Mouse (Mus musculus) frontal cortex, adult (tissue): ENCODE measurements around the gene Zdhhc12.
"Not testable (repeated sequence)": the region's sequence is repeated elsewhere in the genome, so short reads cannot be mapped to it uniquely, and the experiment has no call there.

Source experiments
- ATAC-seq: cut with Nextera tagmentation; 2 replicates; pipeline ENCODE4 v1.9.2; 2017; ENCODE audit warnings: mild to moderate bottlenecking, moderate library complexity, mixed read lengths; ENCODE audit not compliant: low TSS enrichment

Zdhhc12 gene

DNA sequence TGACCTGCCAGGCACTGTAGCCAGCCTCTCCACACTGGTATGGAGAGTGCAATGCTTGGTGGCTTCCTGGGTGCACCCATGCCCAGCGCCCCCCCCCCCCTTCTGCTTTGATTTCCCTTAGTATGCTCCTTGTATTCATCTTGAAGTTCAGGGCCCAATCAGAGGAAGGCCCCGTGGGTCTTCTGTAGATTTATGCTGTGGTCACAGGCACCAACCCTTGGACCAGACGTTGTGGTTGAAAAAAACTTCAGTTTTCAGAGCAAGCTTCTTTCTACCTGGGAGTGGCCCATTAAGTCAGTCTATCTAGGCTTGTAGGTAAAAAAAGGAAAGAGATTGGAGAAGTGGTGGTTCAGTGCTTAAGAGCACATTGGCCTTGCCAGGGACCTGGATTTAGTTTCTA is 29.7 kb downstream of the Zdhhc12 start:
- ATAC-seq = no peak

DNA sequence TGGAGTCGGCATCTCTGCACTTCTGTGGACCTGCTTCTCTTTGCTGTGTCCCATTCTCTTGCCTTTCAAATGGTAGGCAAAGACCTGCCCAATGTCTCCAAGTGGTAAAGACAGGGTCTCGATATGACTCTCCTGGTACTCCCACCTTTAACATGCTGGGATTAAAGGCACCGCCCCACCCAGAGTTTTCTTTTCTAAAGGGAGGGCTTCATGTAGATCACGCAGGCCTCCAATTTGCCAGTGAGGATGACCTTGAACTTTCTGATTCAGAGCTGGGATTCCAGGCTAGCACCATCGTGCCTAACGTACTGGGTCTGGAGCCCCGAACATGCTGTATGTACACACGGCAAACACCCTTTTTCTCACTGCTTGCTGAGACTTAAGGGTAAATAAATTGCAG is 30.2 kb downstream of the Zdhhc12 start:
- ATAC-seq = no peak

DNA sequence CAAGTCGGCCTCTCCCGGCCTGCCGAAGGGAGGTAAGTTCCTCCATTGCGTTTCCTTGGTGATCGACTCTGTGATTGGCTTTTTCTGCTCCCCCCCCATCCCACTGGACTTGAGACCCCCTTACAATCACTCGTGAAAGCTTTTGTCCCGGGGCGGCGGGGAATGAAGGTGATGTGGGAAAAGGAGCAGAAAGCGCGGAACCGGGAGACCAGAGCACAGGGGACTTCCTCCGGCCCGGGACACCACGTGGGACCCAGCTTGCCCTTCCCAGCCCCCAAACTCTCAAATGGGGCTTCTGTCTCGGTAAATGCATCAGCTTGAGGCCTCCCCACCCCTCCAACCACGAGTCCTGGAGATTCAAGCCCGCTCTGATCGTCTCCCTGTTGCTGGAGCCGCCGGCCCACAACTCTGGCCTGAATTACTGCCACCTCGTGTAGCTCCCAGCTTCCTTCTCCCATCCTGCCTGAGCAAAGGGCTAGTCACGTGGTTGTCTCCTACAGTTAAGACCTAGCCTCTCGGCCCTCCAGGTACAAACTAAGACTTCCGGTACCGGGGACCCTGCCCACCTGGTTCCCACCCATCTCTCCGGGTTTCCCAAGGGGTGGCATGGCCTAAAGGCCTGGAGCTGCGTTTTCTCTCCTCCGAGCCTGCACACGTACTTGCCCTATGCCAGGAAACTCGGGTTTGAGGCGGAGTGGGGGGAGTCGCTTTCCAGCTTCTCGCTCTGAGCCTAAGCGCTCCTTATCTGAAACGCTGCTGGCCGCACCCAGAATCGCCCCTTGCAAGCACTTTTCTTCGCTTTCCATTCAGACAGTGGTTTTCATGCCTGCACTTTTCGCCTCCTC is 31.0 kb downstream of the Zdhhc12 start:
- 0 out of 2 replicates have a peak, but pooled peaks have one; percentile 33 for ATAC-seq

DNA sequence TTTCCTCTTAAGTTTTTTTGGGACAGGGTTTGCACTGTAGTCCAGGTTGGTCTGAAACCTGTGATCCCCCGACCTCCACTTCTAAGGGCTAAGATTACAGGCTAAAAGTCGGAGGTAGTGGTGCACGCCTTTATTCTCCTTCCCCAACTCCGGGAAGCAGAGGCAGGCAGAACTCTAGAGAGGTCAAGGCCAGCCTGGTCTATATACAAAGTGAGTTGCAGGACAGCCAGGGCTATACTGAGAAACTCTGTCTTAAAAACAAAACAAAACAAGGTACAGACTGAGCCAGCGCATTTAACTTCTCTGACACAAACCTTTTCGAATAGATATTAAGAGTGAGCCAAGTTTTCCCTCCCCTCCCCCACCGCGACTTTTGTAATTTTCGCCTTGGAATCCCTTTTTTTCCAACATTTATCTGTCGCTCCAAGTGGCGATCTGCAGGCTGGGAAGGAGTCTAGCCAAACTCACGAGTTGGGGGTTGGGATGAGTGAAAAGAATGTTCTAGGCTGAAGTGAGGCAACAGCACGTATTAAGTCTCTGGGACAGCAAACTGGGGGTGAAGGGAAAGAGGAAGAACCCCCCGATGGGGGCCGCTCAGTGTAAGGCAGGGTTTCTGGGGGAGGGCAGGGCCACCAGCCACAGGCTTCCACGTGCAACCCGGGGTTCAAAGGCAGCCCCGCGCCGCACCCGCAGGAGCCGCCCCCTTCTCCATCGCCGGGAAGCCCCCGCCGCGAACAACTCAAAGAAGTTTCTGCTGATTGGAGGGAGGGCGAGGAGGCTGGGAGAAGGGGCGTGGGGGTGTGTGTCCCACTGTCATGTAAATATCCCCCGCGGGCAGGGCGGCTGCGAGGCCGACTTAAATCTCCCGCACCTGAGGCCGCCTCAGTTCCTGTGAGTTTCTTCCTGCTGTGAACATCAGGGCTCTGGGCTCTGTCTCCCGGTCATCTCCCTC is 32.0 kb downstream of the Zdhhc12 start:
- ATAC-seq = no peak

DNA sequence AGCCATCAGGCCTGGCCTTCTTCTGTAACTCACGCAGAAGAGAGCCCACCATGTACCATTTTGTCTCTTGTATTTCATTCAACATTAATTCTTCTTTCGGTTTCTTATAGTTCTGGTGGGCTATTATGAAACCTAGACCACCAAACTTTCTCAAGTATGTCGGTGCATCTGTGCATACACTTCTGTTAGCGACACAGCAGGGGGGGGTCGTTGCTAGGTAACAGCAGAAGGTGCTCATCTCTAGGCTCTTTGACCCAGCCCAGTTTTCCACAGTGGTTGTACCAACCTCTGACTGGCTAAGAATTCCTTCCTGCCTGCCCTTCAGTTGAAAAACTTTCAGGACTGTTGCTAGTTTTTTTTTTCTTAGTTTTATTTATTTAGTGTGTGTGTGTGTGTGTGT is 35.0 kb downstream of the Zdhhc12 start:
- ATAC-seq = no peak

DNA sequence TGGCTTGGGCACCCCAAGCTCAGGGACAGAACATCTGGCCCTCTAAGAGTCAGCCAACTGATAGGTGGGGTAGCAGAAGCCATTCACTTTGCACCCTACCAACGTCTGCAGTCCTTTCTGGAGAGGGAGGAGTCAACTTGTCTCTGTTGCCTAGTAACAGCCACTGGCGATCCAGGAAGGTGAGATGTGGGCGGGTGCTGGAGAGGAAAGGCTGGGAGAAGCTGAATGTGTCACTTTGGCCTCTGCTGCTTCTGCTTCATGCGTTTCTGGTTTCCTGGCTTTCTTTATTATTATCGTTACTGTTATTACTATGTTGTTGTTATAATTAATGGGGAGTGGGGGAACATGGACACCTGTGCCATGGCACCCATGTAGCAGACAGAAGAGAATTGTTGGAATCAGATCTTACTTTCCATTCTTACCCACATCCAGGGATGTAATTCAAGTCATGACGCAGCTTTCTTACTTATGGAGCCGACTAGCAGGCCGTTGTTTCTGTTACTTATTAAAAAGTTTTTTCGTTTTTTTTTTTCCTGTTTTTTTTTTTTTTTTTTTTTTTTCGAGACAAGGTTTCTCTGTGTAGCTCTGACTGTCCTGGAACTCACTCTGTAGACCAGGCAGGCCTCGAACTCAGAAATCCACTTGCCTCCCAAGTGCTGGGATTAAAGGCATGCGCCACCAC is 36.1 kb downstream of the Zdhhc12 start, which contains the start of gene Set:
Set (plus strand) TSS at position 156 of the 682 bp plus-strand sequence.
- ATAC-seq = no peak

DNA sequence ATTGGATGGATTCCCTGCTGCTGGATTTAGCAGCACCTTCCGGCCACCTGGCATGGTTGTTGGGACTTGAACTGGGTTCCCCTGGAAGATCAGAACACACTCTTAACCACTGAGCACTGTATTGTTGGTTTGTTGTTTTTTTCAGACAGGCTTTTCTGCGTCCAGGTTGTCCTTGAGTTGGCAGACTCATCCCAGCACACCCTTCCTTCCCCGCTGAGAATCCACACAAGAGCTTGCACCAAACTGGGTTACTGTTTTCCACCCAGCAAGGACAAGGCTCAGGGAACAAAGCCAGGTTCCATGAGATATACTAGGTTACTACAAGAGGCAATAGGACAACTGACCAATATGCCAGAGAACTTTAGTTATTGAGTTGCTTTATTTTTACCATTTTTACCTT is 36.7 kb downstream of the Zdhhc12 start:
- no peak for ATAC-seq

DNA sequence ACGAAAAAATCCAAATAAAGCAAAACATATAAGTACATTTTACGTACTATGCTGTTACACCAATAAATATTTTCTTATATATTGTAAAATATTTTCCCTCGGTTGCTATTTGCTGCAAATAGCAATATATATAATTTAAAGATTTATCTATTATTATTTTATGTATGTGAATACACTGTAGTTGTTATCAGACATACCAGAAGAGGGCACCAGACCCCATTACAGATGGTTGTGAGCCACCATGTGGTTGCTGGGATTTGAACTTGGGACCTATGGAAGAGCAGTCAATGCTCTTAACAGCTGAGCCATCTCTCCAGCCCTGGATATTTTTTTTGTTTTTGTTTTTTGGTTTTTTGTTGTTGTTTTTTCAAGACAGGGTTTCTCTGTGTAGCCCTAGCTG is 38.1 kb downstream of the Zdhhc12 start:
- not testable (repeated sequence) for ATAC-seq

DNA sequence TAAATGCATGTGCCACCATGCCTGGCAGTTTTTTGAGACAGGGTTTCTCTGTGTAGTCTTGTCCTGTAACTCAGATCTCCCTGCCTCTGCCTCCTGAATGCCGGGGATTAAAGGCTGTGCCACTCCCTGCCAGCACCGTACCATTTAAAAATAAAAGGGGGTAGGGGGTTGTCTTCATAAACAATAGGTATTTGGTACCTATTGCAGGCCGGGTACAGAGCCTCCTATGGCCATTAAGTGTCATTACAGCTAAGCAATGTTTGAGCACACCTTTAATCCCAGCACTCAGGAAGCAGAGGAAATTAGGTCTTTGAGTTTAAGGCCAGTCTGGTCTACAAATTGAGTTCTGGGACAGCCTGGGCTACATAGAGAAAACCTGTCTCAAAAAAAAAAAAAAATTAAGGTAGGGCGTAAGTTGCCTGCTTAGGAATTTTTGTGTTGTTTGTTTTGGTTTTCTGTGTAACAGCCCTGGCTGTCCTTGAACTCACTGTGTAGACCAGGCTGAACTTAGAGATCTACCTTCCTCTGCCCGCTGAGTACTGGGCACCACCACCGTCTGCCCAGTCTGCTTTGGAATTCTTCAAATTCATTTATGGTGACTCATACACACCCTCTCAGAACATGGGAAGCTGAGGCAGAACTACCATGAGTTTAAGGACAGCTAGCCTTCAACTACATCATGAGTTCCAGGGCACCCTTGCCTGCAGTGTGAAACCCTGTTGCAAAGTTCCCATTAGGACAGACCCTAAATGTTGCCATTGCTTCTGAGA is 41.3 kb downstream of the Zdhhc12 start:
- no peak for ATAC-seq

DNA sequence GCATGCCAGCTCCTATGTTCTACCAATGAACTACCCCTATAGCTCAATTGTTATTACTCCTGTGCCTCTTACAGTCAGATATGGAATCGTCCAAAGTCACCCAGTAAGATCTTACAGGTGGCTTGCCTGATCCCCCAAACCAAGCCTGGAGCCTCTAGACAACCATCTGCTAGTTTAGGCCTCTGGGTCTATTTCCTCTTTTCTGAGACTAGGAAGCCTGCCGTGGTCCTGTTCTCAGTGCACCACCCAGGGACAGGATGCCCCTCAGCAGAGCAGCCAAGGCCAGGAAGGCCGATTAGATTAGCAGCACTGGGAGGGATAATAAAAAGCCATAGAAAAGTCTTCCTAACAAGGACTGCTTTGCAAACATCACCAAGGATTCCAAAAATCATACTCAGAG is 43.6 kb downstream of the Zdhhc12 start:
- ATAC-seq = no peak

DNA sequence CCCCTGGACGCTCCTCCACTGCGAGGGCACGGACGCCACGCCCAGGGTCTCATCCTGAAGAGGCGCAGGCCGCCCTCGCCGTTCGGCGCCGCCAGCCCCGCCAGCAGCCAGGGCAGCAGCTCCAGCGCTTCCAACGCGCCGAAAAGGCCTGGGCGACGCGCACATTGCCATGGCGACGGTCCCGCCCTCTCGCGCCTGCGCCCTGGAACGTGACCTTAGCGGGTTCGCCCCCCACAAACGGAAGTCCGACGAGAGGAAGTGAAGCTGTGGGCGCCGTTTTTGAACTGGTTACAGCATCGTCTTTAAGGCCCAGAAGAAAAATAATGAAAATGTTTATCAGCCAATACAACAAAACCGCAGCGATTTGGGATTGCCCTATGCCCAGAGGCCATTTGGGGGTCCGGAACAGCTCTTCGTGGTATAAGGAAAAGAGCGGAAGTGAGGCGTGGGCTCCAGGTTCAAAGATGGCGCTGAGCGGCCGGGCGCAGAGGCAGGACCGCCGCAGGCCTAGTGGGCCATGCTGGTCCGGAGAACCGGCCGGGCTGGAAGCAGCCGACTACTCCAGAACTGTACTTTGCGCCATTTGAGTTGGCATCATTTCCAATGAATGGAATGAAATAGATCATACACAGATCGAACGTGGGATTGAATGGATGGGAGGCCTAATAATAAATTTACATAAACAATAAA is 44.6 kb downstream of the Zdhhc12 start, which contains the start of gene Wdr34:
Wdr34 (minus strand) TSS at position 183 of the 690 bp plus-strand sequence.
- peak; percentile 94 for ATAC-seq

DNA sequence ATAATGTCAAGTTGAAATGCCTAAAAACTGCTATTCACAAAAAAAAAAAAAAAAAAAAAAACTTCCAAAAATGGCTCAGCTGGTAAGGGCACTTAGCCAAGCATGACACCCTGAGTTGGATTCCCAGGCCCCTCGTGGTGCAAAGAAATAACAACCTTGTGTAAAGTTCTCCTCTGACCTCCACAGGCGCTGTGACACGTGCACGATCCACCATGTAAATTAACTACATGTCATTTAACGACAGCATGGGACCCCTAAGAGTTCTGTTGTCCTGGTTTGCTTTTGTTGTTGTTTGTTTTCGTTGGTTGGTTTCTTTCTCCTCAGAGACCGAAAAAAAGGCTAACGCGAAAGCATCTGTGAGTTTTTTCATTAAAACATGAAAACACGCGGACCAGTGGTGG is 45.3 kb downstream of the Zdhhc12 start:
- no peak for ATAC-seq

DNA sequence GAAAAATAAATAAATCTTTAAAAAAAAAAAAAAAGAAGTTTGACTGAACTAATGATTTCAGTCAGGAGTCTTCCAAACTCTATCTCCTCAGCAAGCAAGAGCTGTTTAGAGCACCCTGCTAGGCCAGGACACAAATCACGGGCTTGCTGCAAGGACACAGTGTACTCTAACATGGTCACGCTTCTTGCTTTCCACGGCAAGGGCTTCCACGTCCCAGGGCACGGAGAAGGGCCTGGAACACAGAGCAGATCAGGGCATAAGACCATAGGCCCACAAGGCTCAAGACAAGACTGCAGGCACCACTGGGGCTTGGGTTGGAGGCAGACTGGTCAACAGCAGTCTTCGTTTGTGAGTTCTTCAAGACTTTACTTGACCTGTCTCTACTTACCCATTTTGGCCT is 46.3 kb downstream of the Zdhhc12 start:
- ATAC-seq = no peak

DNA sequence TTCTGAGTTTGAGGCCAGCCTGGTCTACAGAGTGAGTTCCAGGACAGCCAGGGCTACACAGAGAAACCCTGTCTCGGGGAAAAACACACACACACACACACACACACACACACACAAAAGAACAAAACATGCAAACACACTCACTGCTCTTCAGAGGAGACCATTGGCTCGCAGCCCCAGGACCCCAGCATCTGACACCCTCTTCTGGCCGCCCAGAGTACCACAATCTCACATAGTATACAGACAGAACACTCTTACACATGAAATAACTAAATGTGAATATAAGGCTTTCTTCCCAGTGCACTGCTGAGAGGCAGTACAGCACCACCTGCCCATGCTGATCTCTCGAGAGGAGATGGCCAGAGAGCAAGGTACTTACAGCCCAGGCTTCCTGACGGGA is 48.9 kb downstream of the Zdhhc12 start:
- no peak for ATAC-seq

DNA sequence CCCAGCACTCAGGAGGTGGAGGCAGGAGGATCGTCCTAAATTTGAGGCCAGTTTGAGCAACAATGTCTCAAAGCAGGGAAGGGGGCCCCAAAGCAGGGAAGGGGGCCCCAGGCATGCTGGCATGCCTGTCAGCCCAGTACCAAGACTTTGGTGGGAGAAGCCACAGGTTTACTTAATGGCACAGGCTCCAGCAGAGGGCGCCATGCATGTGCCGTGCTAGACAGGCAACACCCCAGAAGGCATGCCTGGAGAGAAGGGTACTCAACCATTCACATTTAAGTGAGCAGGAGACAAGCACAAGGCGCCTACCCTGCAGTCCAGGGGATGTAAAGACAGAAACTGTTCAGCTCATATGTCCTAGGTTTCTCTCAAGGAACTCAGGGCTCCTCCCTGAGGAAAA is 51.0 kb downstream of the Zdhhc12 start:
- ATAC-seq = peak; percentile 69; the same call in 1 of the 2 replicates
